Mouse (Mus musculus) embryonic facial prominence, embryonic 10.5 days (tissue): Measurements from ENCODE around the gene Lrrc75b. TPM values are rescaled to one million over a fixed set of nuclear protein-coding genes. Genes with fewer than 3 reads are reported as not detected.
"Not testable (repeated sequence)": the region's sequence is repeated elsewhere in the genome, so short reads cannot be mapped to it uniquely, and the experiment has no call there.

ENCODE experiments used
- DNase-seq: peaks from one replicate; pipeline ENCODE4 v3.0.0-alpha.2; 2017; ENCODE audit warnings: low spot score
- H3K27ac ChIP-seq: fragments of 300-500 bp; sonication (generic); replicated peaks from 2 replicates; pipeline ENCODE4 v1.5.1; 2016; ENCODE audit warnings: mild to moderate bottlenecking
- H3K27me3 ChIP-seq: fragments of 300-500 bp; sonication (generic); replicated peaks from 2 replicates; pipeline ENCODE4 v1.6.1; 2016; ENCODE audit warnings: low read depth, mild to moderate bottlenecking; ENCODE audit not compliant: poor library complexity, severe bottlenecking
- H3K36me3 ChIP-seq: fragments of 300-500 bp; sonication (generic); replicated peaks from 2 replicates; pipeline ENCODE4 v1.6.1; 2016; ENCODE audit warnings: mild to moderate bottlenecking, moderate library complexity
- H3K4me1 ChIP-seq: fragments of 300-500 bp; sonication (generic); 2 replicates; pipeline ENCODE4 v1.6.1; 2016
- H3K4me3 ChIP-seq: fragments of 300-500 bp; sonication (generic); 2 replicates; pipeline ENCODE4 v1.5.1; 2016; ENCODE audit warnings: mild to moderate bottlenecking, moderate library complexity
- H3K9me3 ChIP-seq: fragments of 300-500 bp; sonication (generic); 2 replicates; pipeline ENCODE4 v1.6.1; 2016; ENCODE audit warnings: mild to moderate bottlenecking
- WGBS: fragments of 180-500 bp; shearing (Covaris S2); methylation state at CpG from one replicate; pipeline ENCODE4 v1.1.7; 2016; 5-methylcytosine and 5-hydroxymethylcytosine counted together
- polyA plus RNA-seq: library from polyadenylated mRNA; unstranded; fragments of >200 nt; fragmentation: Nextera tagmentation; extraction: Ambion mirVana; gene quantifications from 2 replicates; pipeline ENCODE4 v1.2.1, GENCODE M21; 2016

Lrrc75b gene
- polyA plus RNA-seq, 1 experiment from 2014 or later: 1.6 TPM

DNA sequence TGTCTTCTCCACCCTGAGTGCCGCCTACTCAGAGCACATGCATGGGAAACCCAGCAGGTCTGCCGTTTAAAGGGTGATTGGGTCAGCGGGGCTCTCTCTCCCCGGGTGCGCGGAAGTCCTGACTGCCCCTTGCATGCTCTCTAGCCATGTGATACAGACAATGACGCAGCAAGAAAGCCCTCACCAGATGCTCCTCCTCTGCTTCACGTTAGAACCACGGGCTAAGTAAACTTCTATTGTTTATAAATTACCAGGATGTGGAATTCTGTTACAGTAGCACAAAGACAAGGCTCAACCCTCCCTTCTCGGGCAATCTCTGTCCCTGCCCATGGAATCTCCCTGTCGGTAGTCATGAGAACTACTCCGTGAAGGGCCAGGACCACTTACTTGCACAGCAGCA, 9.0 kb downstream of the Lrrc75b start:
- WGBS: 62% methylated on average over 12 of the region's 12 CpGs
- no peak for DNase-seq
- no peak overlapping the region for H3K27ac ChIP-seq
- H3K4me3 ChIP-seq: no peak overlapping the region
- H3K4me1 ChIP-seq: peaks cover 20% of the 10 kb centered on the region
- H3K27me3 ChIP-seq: no peaks in the 10 kb centered on the region
- H3K9me3 ChIP-seq: no peaks in the 10 kb centered on the region
- H3K36me3 ChIP-seq: no peaks in the 10 kb centered on the region

DNA sequence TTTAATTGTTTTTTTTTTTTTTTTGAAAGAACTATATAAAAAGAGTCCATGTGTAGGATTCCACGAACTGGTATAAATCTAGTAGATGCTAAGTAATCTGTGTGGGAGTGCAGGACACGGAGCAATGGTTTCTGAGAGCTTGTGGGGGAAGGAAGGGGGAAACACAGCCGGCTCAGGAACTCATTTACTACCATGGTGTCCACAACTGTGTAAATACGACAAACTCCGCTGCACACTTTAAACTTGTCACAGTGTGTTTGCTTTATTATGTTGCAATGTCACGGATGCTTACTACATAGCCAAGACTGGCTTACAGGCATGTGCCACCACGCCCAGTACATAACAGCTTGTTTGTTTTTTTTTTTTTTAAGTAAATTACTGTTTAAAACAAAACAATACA, 10.2 kb downstream of the Lrrc75b start:
- DNase-seq: no peak
- Histone ChIP-seq H3K27me3 (no peaks in the 10 kb centered on the region), H3K36me3 (no peaks in the 10 kb centered on the region), H3K4me3 (no peak overlapping the region), H3K4me1 (peaks cover 13% of the 10 kb centered on the region; the same call in 1 of the 2 replicates), H3K27ac (no peak overlapping the region), H3K9me3 (peaks cover 8% of the 10 kb centered on the region; the same call in 1 of the 2 replicates)
- 86% methylated on average over 7 of the region's 7 CpGs for WGBS

DNA sequence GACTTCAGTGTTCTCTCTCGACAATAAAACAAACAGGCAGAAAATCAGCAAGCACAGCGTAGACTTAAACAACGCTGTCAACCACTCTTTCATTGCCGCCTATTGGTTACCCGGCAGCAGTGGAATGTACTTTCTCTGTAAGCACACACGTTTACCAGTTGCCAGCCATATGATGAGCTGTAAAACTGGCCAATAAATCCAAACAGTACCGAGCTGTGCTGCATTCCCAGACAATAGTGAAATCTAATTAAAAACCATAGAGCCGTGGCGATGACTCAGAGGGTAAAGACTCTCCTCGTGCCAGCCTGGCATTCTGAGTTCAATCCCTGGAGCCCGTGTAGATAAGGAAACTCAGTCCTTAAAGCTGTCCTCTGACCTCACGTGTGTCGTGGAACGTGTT, 11.6 kb downstream of the Lrrc75b start:
- Histone ChIP-seq H3K9me3 (peaks cover 11% of the 10 kb centered on the region; the same call in 1 of the 2 replicates), H3K36me3 (no peaks in the 10 kb centered on the region), H3K4me1 (peaks cover 13% of the 10 kb centered on the region; the same call in 1 of the 2 replicates), H3K4me3 (no peak overlapping the region), H3K27me3 (no peaks in the 10 kb centered on the region), H3K27ac (no peak overlapping the region)
- no peak for DNase-seq
- 84% methylated on average over 14 of the region's 14 CpGs for WGBS

- Histone ChIP-seq H3K4me3 (no peak overlapping the region), H3K27ac (no peak overlapping the region), H3K9me3 (peaks cover 11% of the 10 kb centered on the region; the same call in 1 of the 2 replicates), H3K27me3 (no peaks in the 10 kb centered on the region), H3K4me1 (peaks cover 8% of the 10 kb centered on the region; the same call in 1 of the 2 replicates), H3K36me3 (no peaks in the 10 kb centered on the region)
- WGBS: 78% methylated on average over 7 of the region's 7 CpGs
- no peak for DNase-seq
These were observed 12.2 kb downstream of the Lrrc75b start for GRCm38 (mm10) chr10:75547901-75548300.

DNA sequence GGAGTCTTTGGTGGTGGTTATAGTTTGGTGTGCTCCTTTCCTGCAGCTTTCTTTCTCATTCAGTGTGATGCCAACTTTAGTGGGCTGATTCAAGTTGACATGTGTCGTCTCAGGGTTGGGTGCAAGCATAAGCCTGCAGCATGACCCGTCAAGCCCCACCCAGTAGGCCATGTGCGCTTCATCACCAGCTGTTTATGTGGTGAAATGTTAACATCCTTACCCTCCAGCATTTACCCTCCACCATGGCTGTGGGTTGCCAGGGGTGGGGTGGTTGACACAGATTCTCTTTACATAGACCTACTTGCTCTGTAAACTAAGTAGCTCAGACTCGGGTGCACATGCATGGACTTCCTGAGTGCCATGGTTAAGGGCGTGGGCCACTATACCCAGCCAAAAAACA, 24.0 kb downstream of the Lrrc75b start:
- Histone ChIP-seq H3K36me3 (peaks cover 59% of the 10 kb centered on the region), H3K27me3 (no peaks in the 10 kb centered on the region), H3K27ac (no peak overlapping the region), H3K4me1 (no peaks in the 10 kb centered on the region), H3K4me3 (no peak overlapping the region), H3K9me3 (no peaks in the 10 kb centered on the region)
- DNase-seq: no peak
- 91% methylated on average over 5 of the region's 5 CpGs for WGBS

GRCm38 (mm10) chr10:75535423-75535822, 24.7 kb downstream of the Lrrc75b start:
- DNase-seq: no peak
- no peaks in the 10 kb centered on the region for H3K27me3 ChIP-seq
- no peak overlapping the region for H3K4me3 ChIP-seq
- H3K4me1 ChIP-seq: no peaks in the 10 kb centered on the region
- H3K36me3 ChIP-seq: peaks cover 66% of the 10 kb centered on the region
- 92% methylated on average over 2 of the region's 2 CpGs for WGBS
- H3K27ac ChIP-seq: no peak overlapping the region
- no peaks in the 10 kb centered on the region for H3K9me3 ChIP-seq

DNA sequence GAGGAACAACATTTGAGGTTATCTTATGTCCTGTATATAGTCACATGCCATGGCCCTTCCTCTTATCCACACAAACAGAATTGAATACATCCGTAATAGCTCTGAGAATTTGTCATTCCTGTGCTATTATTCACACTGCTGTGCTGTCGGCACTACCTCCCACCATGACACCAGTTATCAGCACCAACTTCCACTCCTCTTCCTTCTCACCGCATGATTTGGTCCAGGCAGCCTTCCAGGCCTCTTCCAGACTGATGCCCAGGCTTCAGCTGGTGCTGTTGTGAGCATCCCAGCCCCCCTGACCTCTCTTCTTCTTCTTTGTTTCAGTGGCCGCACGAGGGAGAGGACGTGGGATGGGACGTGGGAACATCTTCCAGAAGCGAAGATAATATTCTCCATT, 25.2 kb downstream of the Lrrc75b start:
- Histone ChIP-seq H3K4me3 (no peak overlapping the region), H3K27ac (no peak overlapping the region), H3K27me3 (no peaks in the 10 kb centered on the region), H3K36me3 (peaks cover 71% of the 10 kb centered on the region), H3K4me1 (no peaks in the 10 kb centered on the region), H3K9me3 (no peaks in the 10 kb centered on the region)
- DNase-seq: no peak
- WGBS: 94% methylated on average over 8 of the region's 8 CpGs

GRCm38 (mm10) chr10:75534216-75534615, 25.9 kb downstream of the Lrrc75b start:
- Histone ChIP-seq H3K9me3 (no peaks in the 10 kb centered on the region), H3K36me3 (peaks cover 76% of the 10 kb centered on the region), H3K27me3 (no peaks in the 10 kb centered on the region), H3K4me3 (no peak overlapping the region), H3K27ac (no peak overlapping the region), H3K4me1 (no peaks in the 10 kb centered on the region)
- WGBS: 95% methylated on average over 8 of the region's 8 CpGs
- no peak for DNase-seq

DNA sequence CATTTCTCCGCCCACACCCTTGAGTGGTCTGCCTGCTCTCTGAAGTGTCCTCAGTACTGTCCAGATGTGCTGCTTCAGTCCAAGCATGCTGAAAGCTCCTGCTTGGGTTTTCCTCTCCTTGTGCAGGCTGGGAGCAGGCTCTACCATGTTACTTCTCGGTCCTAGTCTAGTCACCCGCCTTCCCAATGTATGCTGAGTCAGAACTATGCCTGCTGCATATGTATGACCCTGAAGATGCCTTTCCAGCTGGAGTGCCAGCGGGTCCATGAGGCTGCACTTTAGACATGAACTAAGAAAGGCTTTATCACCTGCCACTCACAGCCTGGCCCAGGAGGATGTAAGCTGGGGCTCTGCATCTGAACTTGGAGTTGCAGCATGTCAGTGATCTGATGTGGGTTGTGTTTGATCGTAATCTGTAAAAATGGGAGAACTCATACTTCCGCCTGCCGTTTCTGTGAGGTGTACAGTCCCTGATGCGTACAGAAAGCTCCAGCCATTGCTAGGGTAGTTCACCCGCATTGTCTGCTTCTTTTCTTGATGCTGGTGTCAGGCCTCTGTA, 28.5 kb downstream of the Lrrc75b start:
- Histone ChIP-seq H3K9me3 (no peaks in the 10 kb centered on the region), H3K27me3 (no peaks in the 10 kb centered on the region), H3K4me3 (no peak overlapping the region), H3K4me1 (no peaks in the 10 kb centered on the region), H3K36me3 (peaks cover 91% of the 10 kb centered on the region), H3K27ac (no peak overlapping the region)
- 92% methylated on average over 9 of the region's 9 CpGs for WGBS
- no peak for DNase-seq

GRCm38 (mm10) chr10:75530322-75530721, 29.8 kb downstream of the Lrrc75b start:
- Histone ChIP-seq H3K27me3 (no peaks in the 10 kb centered on the region), H3K4me1 (no peaks in the 10 kb centered on the region), H3K4me3 (no peak overlapping the region), H3K36me3 (peaks cover 91% of the 10 kb centered on the region), H3K9me3 (no peaks in the 10 kb centered on the region), H3K27ac (no peak overlapping the region)
- WGBS: 85% methylated on average over 2 of the region's 2 CpGs
- DNase-seq: no peak

- H3K9me3 ChIP-seq, H3K4me3 ChIP-seq, DNase-seq, H3K27ac ChIP-seq, H3K4me1 ChIP-seq, H3K27me3 ChIP-seq: not testable (repeated sequence)
- peaks cover 90% of the 10 kb centered on the region for H3K36me3 ChIP-seq
- 96% methylated on average over 9 of the region's 9 CpGs for WGBS
These were observed 34.7 kb downstream of the Lrrc75b start for GRCm38 (mm10) chr10:75525450-75525849.

DNA sequence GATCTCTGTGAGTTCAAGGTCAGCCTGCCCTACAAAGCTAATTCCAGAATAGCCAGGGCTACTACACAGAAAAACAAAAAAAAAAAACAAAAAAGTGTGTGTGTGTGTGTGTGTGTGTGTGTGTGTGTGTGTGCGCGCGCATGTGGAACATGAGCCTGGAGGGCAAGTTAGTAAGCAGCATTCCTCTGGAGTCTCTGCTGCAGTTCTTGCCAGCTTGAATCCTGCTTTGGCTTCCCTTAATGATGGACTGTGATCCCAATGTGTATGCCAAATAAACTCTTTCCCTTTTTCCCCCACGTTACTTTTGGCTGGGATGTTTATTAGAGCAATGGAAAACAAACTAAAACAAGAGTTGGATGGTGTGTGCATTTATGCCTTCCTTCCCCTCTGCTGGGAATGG, 38.5 kb downstream of the Lrrc75b start:
- 93% methylated on average over 4 of the region's 4 CpGs for WGBS
- H3K4me3 ChIP-seq: no peak overlapping the region
- H3K9me3 ChIP-seq: no peaks in the 10 kb centered on the region
- H3K27ac ChIP-seq: no peak overlapping the region
- peaks cover 75% of the 10 kb centered on the region for H3K36me3 ChIP-seq
- no peaks in the 10 kb centered on the region for H3K27me3 ChIP-seq
- DNase-seq: no peak
- H3K4me1 ChIP-seq: peaks cover 18% of the 10 kb centered on the region

DNA sequence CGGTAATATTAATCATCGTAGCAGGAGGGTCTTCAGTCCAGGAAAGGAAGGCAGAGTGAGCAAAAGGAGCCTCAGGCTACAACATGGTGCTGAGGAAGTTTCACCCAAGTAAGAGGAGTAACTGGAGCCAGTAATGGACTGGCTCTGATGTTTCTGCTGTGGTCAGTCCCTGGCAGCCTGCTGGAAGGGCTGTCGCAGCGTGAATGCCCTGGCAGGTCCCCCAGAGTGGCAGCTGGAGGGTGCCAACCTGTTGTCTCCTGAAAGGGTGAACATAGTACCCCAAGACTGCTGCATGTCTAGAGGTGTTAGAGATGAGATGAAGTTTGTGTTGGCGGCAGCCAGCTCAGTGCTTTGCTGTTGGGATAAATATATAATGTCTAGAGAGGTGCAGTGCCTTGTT, 39.5 kb downstream of the Lrrc75b start:
- H3K9me3 ChIP-seq: no peaks in the 10 kb centered on the region
- 95% methylated on average over 5 of the region's 5 CpGs for WGBS
- H3K27ac ChIP-seq: no peak overlapping the region
- no peaks in the 10 kb centered on the region for H3K27me3 ChIP-seq
- no peak overlapping the region for H3K4me3 ChIP-seq
- peaks cover 29% of the 10 kb centered on the region for H3K4me1 ChIP-seq
- H3K36me3 ChIP-seq: peaks cover 65% of the 10 kb centered on the region
- no peak for DNase-seq
